Mouse (Mus musculus): ENCODE results near the gene Adamtsl5.

Adamtsl5 gene

GRCm38 (mm10) chr10:80316359-80316781, 31.8 kb downstream of the Adamtsl5 start:
- peak; percentile 47 to 56 for DNase-seq

DNA sequence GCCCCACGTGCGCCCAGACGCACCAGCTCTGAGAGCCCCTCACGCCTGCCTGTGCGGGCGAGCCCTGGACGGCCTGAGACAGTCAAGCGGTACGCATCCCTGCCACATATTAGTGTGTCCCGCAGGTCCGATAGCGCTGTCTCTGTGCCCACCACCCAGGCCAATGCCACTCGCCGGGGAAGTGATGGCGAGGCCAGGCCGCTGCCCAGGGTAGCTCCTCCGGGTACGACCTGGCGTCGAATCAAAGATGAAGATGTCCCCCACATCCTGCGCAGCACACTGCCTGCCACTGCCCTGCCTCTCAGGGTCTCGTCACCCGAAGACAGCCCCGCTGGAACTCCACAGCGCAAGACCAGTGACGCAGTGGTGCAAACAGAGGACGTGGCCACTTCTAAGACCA, 32.9 kb downstream of the Adamtsl5 start:
- DNase-seq: peak in 1 of 2 experiments; percentile 37

DNA sequence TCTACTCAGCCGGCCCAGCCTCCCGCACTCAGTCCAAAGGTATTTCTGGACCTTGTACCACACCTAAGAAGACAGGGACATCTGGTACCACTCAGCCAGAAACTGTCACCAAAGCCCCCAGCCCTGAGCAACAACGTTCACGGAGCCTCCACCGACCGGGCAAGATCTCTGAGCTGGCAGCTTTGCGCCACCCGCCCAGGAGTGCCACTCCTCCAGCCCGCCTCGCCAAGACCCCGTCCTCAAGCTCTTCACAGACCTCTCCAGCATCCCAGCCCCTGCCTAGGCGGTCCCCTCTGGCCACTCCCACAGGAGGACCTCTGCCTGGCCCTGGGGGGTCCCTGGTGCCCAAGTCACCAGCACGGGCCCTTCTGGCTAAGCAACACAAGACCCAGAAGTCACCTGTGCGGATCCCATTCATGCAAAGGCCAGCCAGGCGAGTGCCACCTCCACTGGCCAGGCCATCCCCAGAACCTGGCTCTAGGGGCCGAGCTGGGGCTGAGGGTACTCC, 33.7 kb downstream of the Adamtsl5 start:
- DNase-seq: peak; percentile 38 to 46

- DNase-seq: peak; percentile 73 to 79
These were observed 34.5 kb downstream of the Adamtsl5 start for GRCm38 (mm10) chr10:80313627-80314201.

- DNase-seq: peak; percentile 72 to 73
These were observed 35.4 kb downstream of the Adamtsl5 start for GRCm38 (mm10) chr10:80312586-80313504.

DNA sequence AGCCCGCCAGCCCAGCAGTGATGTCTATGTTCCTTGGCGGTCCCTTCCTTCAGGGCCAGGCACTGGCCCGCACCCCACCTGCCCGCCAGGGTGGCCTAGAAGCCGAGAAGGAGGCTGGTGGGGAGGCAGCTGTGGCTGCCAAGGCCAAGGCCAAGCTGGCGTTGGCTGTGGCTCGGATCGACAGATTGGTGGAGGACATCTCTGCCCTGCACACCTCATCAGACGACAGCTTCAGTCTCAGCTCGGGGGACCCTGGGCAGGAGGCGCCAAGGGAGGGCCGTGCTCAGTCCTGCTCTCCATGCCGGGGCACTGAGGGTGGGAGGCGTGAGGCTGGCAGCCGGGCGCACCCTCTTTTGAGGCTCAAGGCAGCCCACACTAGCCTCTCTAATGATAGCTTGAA, 36.7 kb downstream of the Adamtsl5 start:
- DNase-seq: peak; percentile 64 to 66

DNA sequence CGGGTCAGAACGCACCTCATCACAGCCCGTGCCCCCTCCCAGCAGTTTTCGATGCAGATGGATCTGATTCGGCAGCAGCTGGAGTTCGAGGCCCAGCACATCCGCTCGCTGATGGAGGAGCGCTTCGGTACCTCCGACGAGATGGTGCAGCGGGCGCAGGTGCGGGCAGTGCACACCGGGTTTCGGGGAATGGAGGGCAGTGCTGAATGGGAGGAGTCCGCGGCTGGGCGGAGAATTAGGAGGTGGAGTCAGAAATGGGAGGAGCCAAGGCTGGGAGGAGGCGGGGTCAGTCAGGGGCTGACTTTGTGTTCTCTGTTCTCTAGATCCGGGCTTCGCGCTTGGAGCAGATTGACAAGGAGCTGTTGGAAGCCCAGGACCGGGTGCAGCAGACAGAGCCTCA, 43.4 kb downstream of the Adamtsl5 start:
- DNase-seq: peak in 1 of 2 experiments; percentile 44

DNA sequence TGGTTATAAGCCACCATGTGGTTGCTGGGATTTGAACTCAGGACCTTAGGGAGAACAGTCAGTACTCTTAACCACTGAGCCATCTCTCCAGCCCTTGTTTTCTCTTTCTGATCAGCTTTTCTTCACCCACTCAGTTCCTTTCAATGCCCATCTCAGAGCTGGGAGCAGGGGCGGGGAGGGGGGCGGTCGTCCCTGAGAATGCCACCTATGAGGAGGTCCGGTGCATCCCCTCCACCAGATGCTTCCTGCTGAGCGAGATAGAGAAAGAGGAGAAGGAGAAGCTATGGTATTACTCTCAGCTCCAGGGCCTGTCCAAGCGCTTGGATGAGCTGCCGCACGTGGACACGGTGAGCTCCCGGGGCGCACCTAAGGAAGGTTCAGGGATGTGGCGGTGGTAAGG, 43.8 kb downstream of the Adamtsl5 start:
- DNase-seq: no peak

DNA sequence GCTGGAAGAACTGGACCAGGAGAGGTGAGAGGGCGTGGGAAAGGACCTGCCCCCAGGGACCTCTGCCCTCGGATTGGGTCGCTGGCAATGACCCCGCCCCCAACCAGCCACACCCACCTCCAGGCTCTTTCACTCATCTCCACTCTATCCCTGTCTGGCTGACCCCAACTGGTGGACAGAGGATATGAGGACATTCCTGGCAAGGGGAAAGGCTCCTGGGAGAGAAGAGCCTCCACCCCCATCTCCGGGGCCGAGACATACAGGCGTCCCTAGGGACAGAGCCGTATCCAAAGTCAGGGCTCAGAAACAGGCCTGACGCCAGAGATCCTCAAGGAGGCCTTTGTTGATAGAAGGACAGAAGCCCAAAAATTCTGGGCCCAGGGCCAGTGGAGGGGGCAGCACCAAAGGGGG, 45.7 kb downstream of the Adamtsl5 start:
- DNase-seq: peak; percentile 58 to 70

DNA sequence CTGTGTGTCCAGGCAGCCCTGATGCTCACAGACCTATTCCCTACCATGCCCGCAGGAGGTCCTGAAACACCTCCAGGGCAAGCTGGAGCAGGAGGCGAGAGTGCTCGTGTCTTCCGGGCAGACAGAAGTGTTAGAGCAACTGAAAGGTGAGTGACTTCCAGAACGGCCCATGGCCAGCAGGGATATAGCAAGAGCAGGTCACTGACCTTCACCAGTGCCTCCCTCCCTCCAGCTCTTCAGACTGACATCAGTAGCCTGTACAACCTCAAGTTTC, 46.2 kb downstream of the Adamtsl5 start:
- peak in 1 of 2 experiments; percentile 53 for DNase-seq

GRCm38 (mm10) chr10:80301256-80302081, 46.7 kb downstream of the Adamtsl5 start:
- DNase-seq: peak; percentile 47 to 52

GRCm38 (mm10) chr10:80300672-80301181, 47.5 kb downstream of the Adamtsl5 start:
- peak; percentile 42 to 56 for DNase-seq

DNA sequence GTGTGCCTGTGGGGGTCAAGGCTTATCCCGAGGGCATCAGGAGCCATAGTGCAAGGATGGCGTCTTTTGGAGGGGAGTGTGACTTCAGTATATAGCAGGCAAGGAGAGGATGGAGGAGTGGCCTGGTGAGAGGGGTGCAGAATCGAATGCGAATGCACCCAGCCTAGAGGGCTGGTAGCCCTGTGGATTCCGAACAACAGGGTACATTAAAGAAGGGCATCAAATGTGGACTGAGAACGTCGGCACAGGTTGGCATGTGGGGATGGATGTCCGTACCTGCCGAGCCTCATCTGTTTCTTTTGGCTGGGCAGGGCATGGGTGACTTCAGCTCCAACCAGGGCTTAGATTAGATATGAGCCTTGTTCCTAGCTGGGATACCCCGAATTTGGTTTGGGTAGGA, 48.4 kb downstream of the Adamtsl5 start:
- peak; percentile 50 to 57 for DNase-seq

- DNase-seq: no peak
These were observed 48.9 kb downstream of the Adamtsl5 start for GRCm38 (mm10) chr10:80299301-80299700.

DNA sequence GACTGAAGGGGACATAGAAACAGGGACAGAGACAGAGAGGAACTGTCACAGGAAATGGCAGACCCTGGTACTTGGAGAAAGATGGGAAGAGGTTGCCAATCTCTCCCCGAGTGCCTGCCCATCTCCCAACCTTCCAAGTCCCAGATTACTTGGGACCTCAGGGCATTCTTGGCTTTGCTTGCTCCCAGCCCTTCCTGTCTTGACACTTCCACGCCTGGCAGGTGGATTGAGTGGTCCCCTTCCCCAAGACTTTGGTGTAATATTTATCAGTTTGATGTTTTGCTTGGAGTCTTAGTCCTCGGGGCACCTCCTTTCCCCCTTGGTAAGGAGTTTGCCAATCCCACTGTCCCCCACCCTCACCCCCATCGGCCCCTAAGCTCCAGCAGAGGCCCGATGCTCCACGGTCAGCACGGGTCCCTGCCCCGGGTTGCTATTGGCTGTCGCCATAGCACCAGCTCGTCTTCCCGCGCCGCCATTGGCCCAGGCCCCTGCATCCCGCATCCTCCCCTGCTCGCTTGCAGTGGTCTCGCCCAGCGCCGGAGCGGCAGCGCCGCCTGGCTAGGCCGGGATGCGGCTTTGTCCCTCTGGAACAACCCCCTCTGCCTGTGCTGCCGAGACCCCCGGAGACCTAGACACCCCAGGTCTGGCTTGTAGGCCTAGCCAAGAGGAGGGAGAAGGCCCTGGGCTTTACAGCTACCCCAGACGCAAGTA, 49.5 kb downstream of the Adamtsl5 start:
- DNase-seq: peak; percentile 96 to 97

DNA sequence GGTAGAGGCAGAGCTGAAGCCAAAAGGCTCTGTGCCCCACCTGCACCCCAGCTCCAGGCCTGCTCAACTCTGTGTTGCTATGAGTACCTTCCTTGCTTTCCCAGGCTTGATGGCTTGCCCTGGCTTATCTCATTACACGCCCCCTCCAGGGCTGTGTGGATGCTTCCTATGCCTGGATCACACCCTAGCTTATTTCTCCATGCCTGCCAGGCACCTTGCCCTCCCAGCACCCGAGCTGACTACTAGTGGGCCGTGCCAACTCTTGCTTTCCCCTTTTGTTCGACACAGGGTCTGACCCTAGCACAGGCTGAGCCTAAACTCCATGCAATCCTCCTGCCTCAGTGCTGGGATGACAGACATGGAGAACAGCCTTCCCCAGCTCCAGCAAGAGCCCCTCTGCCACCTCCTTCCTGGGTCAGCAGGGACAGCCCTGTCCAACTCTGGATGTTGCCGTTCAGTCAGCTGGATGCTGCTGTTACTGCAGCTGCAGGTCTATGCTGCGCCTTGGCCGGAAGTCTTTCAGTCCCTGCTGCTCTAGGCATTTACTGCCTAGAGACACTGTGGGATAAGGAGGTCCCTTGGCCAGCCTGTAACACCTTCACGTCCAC, 50.6 kb downstream of the Adamtsl5 start:
- peak; percentile 44 to 54 for DNase-seq

DNA sequence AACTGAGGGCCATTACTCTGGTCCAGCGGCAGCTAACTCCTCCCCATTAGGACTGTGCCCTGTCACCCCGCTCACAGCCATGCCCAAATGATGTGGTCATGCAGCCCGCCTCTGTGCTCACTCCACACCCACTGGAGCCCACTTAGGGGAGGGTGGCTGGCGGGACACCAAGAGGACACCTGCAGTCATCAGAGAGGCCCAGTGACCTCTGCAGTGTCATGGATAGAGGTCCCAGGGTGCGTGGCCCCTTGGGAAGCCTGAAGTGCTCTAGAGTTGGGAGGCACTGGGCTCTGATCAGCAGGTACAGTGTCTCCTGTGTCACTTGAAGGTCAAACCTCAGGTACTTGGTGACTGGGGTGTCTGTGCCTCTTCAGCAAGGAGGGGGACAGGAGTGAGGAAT, 51.4 kb downstream of the Adamtsl5 start:
- DNase-seq: peak in 1 of 2 experiments; percentile 52

DNA sequence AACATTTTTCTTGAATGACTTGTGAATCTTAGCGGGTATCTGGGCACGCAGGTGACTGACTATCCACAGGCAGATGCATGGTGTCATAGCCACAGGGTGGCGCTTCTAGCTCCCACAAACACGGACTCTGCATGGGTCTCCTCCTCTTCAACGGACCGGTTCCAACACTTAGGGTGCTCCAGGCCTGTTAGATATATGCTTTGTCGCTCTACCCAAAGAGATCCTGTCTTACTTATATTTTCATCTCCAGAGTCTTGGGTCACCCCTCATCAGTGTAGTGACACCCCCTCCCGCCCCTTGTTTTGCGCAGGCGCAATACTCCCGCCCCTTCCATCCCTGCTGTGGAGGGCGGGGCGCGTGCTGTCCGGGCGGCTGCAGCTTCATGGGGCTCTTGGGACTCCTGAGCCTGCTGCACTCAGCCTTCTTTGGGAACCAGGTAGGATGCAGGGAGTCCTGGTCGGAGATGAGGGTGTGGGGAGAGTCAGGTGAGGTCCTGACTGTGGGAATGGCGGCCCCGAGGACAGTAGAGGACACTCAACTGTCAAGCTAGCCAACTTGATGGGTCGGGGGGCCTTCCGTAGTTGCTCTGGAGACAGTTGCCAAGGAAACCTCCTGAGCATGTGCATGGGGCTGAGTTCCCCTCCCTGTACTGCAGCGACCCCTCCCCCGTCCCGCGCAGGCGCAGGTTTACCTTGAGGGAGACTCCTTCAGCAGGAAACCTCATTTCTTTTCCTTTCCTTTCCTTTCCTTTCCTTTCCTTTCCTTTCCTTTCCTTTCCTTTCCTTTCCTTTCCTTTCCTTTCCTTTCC, 52.4 kb downstream of the Adamtsl5 start, which contains the start of gene Apc2:
Gene Apc2 (plus strand): TSS at position 360 of the 808 bp plus-strand sequence.
- DNase-seq: peak; percentile 89

- peak in 1 of 2 experiments; percentile 47 for DNase-seq
These were observed 53.4 kb downstream of the Adamtsl5 start for GRCm38 (mm10) chr10:80294788-80295303.

- no peak for DNase-seq
These were observed 53.9 kb downstream of the Adamtsl5 start for GRCm38 (mm10) chr10:80294311-80294710.
